Mouse (Mus musculus) yolk sac, embryonic 10.5 days (tissue): ENCODE results near the gene Hspb9.

Source experiments
- DNase-seq: peaks from one replicate; pipeline ENCODE4 v3.0.0-alpha.2; 2017; ENCODE audit warnings: low spot score

The Hspb9 gene

DNA sequence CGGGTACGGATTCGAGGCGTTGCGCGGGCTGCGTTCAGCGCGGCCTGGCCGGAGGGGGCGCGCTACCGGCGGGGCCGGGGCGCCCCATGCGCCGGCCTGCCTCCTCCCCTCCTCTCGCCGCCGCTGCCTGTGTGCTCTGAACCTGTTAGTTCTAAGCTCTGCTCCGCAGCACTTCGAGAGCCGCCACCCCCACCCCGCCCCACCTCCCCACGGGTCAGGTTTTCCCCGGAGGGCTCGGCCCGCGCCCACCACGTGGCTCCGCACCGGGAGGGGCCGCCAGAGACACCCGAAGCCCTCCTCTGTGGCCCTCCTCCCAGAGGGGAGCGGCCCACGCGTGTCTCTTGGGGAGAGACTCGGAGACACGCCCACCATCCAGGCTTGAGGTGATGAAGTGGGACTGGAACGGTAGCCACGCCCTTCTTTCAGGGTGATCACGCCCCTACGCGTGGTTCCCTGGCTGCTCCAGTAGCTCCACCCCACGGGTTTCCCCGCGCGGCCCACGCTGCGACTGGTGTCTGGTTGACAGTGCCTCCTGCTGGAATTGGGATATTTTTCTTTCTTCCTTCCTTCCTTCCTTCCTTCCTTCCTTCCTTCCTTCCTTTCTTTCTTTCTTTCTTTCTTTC lies 46.1 kb downstream of the Hspb9 start, which contains the start of gene Kcnh4:
Gene Kcnh4 (minus strand): TSS at position 332 of the 623 bp plus-strand sequence.
- DNase-seq, result no peak

DNA sequence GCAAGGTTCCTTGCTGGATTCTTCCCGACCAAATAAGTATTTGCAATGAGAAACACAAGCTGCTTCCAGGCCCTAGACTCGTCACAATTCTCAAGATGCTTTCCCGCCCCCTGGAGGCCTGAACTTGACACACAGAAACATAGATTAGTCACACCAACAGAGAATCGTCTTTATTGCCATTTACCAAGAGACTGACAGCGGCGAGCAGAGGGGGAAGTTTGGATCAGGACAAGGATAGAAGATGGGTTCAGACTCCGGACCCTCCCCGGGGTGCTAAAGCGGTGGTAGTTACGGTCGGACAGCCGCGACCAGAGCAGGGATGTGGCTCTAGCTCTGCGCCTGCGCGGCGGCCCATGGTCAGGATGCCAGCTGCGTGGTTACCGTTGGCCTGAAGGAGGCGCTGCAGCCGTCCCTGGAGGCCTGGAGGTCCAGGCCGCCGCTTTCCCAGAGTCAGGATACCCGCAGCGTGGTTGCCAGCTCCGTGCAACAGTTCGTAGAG lies 47.9 kb downstream of the Hspb9 start:
- DNase-seq, result peak; percentile 72

DNA sequence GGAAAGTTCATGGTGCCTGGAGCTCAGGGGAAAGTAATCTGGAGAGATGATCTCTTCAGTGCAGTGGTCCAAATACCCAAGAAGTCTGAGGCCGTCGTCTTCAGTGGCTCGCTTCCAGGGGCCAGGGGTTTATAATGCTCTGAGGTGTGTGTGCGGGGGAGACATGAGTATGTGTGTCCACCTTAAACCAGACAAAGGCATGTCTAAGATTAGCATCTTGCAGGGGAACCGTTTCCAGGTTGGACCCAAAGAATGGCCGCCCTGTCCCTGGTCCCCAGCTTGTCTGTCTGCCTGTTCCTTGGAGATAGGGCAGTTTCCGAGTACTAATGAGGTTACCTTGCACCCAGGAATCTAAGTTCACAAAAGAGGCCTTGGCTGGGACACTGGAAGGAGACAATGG lies 49.2 kb downstream of the Hspb9 start, which contains the start of gene Hcrt:
Gene Hcrt (minus strand): TSS at position 101 of the 400 bp plus-strand sequence.
- no peak for DNase-seq
